Mouse (Mus musculus): ENCODE measurements around the gene Eral1. TPM values are rescaled to one million over a fixed set of nuclear protein-coding genes. Genes with fewer than 3 reads are reported as not detected.
A peak's percentile ranks its signal among the peaks of the same experiment; 100 is the strongest.
"Not testable (repeated sequence)": the region's sequence is repeated elsewhere in the genome, so short reads cannot be mapped to it uniquely, and the experiment has no call there.

Gene Eral1
- polyA plus RNA-seq, 2 experiments = 9.8 to 14.9 TPM

DNA sequence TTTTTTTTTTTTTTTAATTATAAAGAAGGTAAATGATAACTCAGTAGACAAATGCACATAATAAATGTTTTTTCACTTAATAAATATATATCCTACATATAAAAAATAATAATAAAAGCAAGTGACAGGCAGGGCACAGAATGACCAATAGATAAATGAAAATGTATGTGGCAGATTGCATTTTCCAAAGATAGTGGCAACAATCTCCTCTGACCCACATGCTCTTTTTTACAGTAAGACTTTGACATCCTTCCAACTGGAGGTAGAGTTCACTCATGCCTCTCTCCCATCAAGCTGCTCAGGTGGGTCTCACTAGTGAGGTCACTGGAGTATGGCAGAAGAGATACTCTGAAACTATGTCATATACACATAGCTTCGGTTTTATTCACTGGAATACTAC, 17.6 kb downstream of the Eral1 start:
- 54% methylated on average over 1 of the region's 1 CpGs for WGBS (ENCODE audit: insufficient replicate concordance)
- Histone ChIP-seq H3K9me3 (ENCODE audit: control insufficient read depth, low read length) (no peaks in the 10 kb centered on the region), H3K4me1 (replicated peaks; ENCODE audit: control insufficient read depth in 2 of 2, insufficient read depth in 2 of 2, low read length in 1 of 2) (peaks cover 60 to 65% of the 10 kb centered on the region in 2 experiments), H3K4me2 (ENCODE audit: low read depth) (peak overlapping the region; percentile 23), H3K27me3 (ENCODE audit: control insufficient read depth, insufficient read depth, low read length) (no peaks in the 10 kb centered on the region), H3K36me3 (replicated peaks; ENCODE audit: control insufficient read depth, insufficient read depth, low read depth) (peaks cover 6% of the 10 kb centered on the region; the same call in 1 of the 2 replicates), H3K4me3 (ENCODE audit: insufficient read depth in 1 of 2, low read depth in 2 of 2, low read length in 2 of 2) (no peak overlapping the region), H3K27ac (peak overlapping the region; percentile 98), H3K9ac (replicated peaks) (peak overlapping the region; percentile 52; the same call in 1 of the 2 replicates)
- peak; percentile 70 for TF ChIP-seq EP300 (IDR thresholded peaks at IDR 0.05; ENCODE audit: low read depth)
- no peak for TF ChIP-seq CTCF (IDR thresholded peaks at IDR 0.05; ENCODE audit: low read depth)
- ATAC-seq (ENCODE audit: insufficient read depth) = no peak
- DNase-seq (ENCODE audit: low read depth in 3 of 3, low spot score in 3 of 3) = no peak

- Histone ChIP-seq H3K4me1 (replicated peaks; ENCODE audit: control insufficient read depth in 2 of 2, insufficient read depth in 2 of 2, low read length in 1 of 2) (peaks cover 38 to 42% of the 10 kb centered on the region in 2 experiments), H3K9me3 (ENCODE audit: control insufficient read depth, low read length) (no peaks in the 10 kb centered on the region), H3K4me3 (ENCODE audit: insufficient read depth in 1 of 2, low read depth in 2 of 2, low read length in 2 of 2) (no peak overlapping the region; a peak in 1 of 4 replicates), H3K36me3 (replicated peaks; ENCODE audit: control insufficient read depth, insufficient read depth, low read depth) (peaks cover 6% of the 10 kb centered on the region; the same call in 1 of the 2 replicates), H3K9ac (replicated peaks) (no peak overlapping the region), H3K4me2 (ENCODE audit: low read depth) (peak overlapping the region; percentile 34), H3K27ac (peak overlapping the region; percentile 81), H3K27me3 (ENCODE audit: control insufficient read depth, insufficient read depth, low read length) (no peaks in the 10 kb centered on the region)
- ATAC-seq (ENCODE audit: insufficient read depth) (peak; percentile 81), DNase-seq (ENCODE audit: low read depth in 3 of 3, low spot score in 3 of 3) (peak; percentile 55 to 67 (median 63))
- 41% methylated on average over 9 of the region's 9 CpGs for WGBS (ENCODE audit: insufficient replicate concordance)
- TF ChIP-seq EP300 (IDR thresholded peaks at IDR 0.05; ENCODE audit: low read depth) (no peak), CTCF (IDR thresholded peaks at IDR 0.05; ENCODE audit: low read depth) (peak; percentile 99)
These were observed 20.1 kb downstream of the Eral1 start for GRCm38 (mm10) chr11:78059833-78060757.

- no peak for DNase-seq (ENCODE audit: low read depth in 3 of 3, low spot score in 3 of 3)
- H3K36me3 ChIP-seq (replicated peaks; ENCODE audit: control insufficient read depth, insufficient read depth, low read depth) = peaks cover 6% of the 10 kb centered on the region; the same call in 1 of the 2 replicates
- H3K9ac ChIP-seq (replicated peaks) = no peak overlapping the region
- no peak overlapping the region for H3K4me2 ChIP-seq (ENCODE audit: low read depth)
- H3K4me3 ChIP-seq (ENCODE audit: insufficient read depth in 1 of 2, low read depth in 2 of 2, low read length in 2 of 2) = no peak overlapping the region
- no peak overlapping the region for H3K27ac ChIP-seq
- no peaks in the 10 kb centered on the region for H3K9me3 ChIP-seq (ENCODE audit: control insufficient read depth, low read length)
- ATAC-seq (ENCODE audit: insufficient read depth) = no peak
- H3K4me1 ChIP-seq (replicated peaks; ENCODE audit: control insufficient read depth in 2 of 2, insufficient read depth in 2 of 2, low read length in 1 of 2) = peaks cover 22 to 33% of the 10 kb centered on the region in 2 experiments
- TF ChIP-seq EP300 (IDR thresholded peaks at IDR 0.05; ENCODE audit: low read depth) = no peak
- TF ChIP-seq CTCF (IDR thresholded peaks at IDR 0.05; ENCODE audit: low read depth) = no peak
- H3K27me3 ChIP-seq (ENCODE audit: control insufficient read depth, insufficient read depth, low read length) = no peaks in the 10 kb centered on the region
- 85% methylated on average over 8 of the region's 8 CpGs for WGBS (ENCODE audit: insufficient replicate concordance)
These were observed 23.2 kb downstream of the Eral1 start for GRCm38 (mm10) chr11:78056946-78057345.

DNA sequence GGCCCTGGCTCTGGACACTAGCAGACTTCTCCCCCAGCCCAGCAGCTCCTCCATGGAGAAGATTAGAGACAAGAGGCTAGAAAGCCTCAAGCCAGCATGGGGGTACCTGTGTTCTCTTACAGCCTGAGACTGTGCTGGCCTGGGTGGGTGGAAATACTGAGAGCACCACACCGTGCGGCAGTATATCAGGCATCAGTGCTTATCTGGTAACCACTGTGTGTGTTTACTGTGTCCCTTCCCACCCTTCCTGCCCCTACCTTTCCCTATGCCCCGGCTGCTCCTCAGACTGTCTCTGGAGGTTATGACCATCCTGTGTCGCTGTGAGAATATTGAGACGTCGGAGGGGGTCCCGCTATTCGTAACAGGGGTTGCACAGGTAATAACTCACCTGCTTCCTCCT, 27.1 kb downstream of the Eral1 start:
- TF ChIP-seq EP300 (IDR thresholded peaks at IDR 0.05; ENCODE audit: low read depth) (no peak), CTCF (IDR thresholded peaks at IDR 0.05; ENCODE audit: low read depth) (no peak)
- H3K4me3 ChIP-seq (ENCODE audit: insufficient read depth in 1 of 2, low read depth in 2 of 2, low read length in 2 of 2) = no peak overlapping the region
- H3K36me3 ChIP-seq (replicated peaks; ENCODE audit: control insufficient read depth, insufficient read depth, low read depth) = peaks cover 4% of the 10 kb centered on the region; the same call in 1 of the 2 replicates
- no peak overlapping the region for H3K27ac ChIP-seq
- H3K27me3 ChIP-seq (ENCODE audit: control insufficient read depth, insufficient read depth, low read length) = no peaks in the 10 kb centered on the region
- DNase-seq (ENCODE audit: low read depth in 3 of 3, low spot score in 3 of 3) (no peak), ATAC-seq (ENCODE audit: insufficient read depth) (peak; percentile 84)
- peaks cover 7 to 13% of the 10 kb centered on the region in 2 experiments for H3K4me1 ChIP-seq (replicated peaks; ENCODE audit: control insufficient read depth in 2 of 2, insufficient read depth in 2 of 2, low read length in 1 of 2)
- peak overlapping the region; percentile 22 for H3K4me2 ChIP-seq (ENCODE audit: low read depth)
- 52% methylated on average over 8 of the region's 8 CpGs for WGBS (ENCODE audit: insufficient replicate concordance)
- no peaks in the 10 kb centered on the region for H3K9me3 ChIP-seq (ENCODE audit: control insufficient read depth, low read length)
- peak overlapping the region; percentile 7; the same call in 1 of the 2 replicates for H3K9ac ChIP-seq (replicated peaks)

GRCm38 (mm10) chr11:78048637-78049036, 31.5 kb downstream of the Eral1 start:
- H3K4me1 ChIP-seq (replicated peaks; ENCODE audit: control insufficient read depth in 2 of 2, insufficient read depth in 2 of 2, low read length in 1 of 2) = peaks cover 7 to 15% of the 10 kb centered on the region in 2 experiments
- H3K27ac ChIP-seq; DNase-seq (ENCODE audit: low read depth in 3 of 3, low spot score in 3 of 3); H3K9me3 ChIP-seq (ENCODE audit: control insufficient read depth, low read length); H3K36me3 ChIP-seq (replicated peaks; ENCODE audit: control insufficient read depth, insufficient read depth, low read depth); H3K9ac ChIP-seq (replicated peaks); H3K4me3 ChIP-seq (ENCODE audit: insufficient read depth in 1 of 2, low read depth in 2 of 2, low read length in 2 of 2); H3K4me2 ChIP-seq (ENCODE audit: low read depth); H3K27me3 ChIP-seq (ENCODE audit: control insufficient read depth, insufficient read depth, low read length); ATAC-seq (ENCODE audit: insufficient read depth): not testable (repeated sequence)
- 94% methylated on average over 3 of the region's 4 CpGs for WGBS (ENCODE audit: insufficient replicate concordance)
